Mouse (Mus musculus) kidney, adult 2 months (tissue): Measurements from ENCODE around the gene Lcn9.

Experiments used
- CTCF ChIP-seq: fragments of 200-500 bp; conservative IDR thresholded peaks from 2 replicates; pipeline ENCODE4 v1.5.1; 2011; ENCODE audit warnings: low read depth, mild to moderate bottlenecking, control low read depth, low read length, moderate library complexity, mixed read lengths; ENCODE audit not compliant: insufficient read depth, insufficient read length
- POLR2A ChIP-seq: fragments of 200-500 bp; IDR thresholded peaks from one replicate; pipeline ENCODE4 v1.6.1; 2011; ENCODE audit warnings: low read depth, low read length, control low read depth

DNA sequence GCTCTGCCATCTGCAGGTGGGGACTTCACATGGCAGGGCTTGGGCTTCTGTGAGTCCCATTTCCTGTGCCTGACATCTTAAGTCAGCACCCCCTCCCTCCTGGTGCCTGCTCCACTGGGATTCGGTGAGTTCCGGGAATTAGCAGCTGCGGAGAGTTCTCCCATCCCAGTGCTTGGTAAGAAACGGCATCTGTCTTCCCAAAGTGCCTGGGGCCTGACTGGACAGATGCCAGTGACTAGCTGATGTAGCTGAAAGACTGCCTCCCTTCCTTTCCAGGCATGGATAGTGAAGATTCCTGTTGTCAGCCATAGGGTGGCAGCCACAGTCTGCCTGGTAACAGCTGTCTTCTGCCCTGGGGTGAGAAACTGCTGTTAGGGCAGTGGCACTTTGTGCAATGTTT, 42.5 kb downstream of the Lcn9 start:
- no peak for TF ChIP-seq CTCF
- TF ChIP-seq POLR2A: no peak
